Mouse (Mus musculus) lung, embryonic 16.5 days (tissue): Measurements from ENCODE around the gene Fbll1. TPM values are rescaled to one million over a fixed set of nuclear protein-coding genes. Genes with fewer than 3 reads are reported as not detected.
"Not testable (repeated sequence)": the region's sequence is repeated elsewhere in the genome, so short reads cannot be mapped to it uniquely, and the experiment has no call there.

Experiments used
- ATAC-seq: fragments of 200-750 bp; cut with Nextera tagmentation; 2 replicates; pipeline ENCODE4 v1.8.0; 2017; ENCODE audit warnings: low read depth, mild to moderate bottlenecking, moderate library complexity
- H3K27ac ChIP-seq: fragments of 300-500 bp; sonication (generic); 2 replicates; pipeline ENCODE4 v1.5.1; 2014; ENCODE audit warnings: mild to moderate bottlenecking, control low read depth, low read length
- H3K27me3 ChIP-seq: fragments of 300-500 bp; sonication (generic); 2 replicates; pipeline ENCODE4 v1.6.1; 2014; ENCODE audit warnings: low read depth, low read length, mixed read lengths; ENCODE audit not compliant: control insufficient read depth, insufficient read depth
- H3K36me3 ChIP-seq: fragments of 300-500 bp; sonication (generic); 2 replicates; pipeline ENCODE4 v1.6.1; 2014; ENCODE audit warnings: low read length; ENCODE audit not compliant: control insufficient read depth, insufficient read depth
- H3K4me1 ChIP-seq: fragments of 300-500 bp; sonication (generic); replicated peaks from 2 replicates; pipeline ENCODE4 v1.6.1; 2014; ENCODE audit warnings: low read length, mixed read lengths; ENCODE audit not compliant: control insufficient read depth, insufficient read depth
- H3K4me2 ChIP-seq: fragments of 300-500 bp; sonication (generic); 2 replicates; pipeline ENCODE4 v1.6.1; 2014; ENCODE audit warnings: low read depth, low read length, control low read depth
- H3K4me3 ChIP-seq: fragments of 300-500 bp; sonication (generic); 2 replicates; pipeline ENCODE4 v1.5.1; 2014; ENCODE audit warnings: mild to moderate bottlenecking, low read length, control low read depth
- H3K9ac ChIP-seq: fragments of 300-500 bp; sonication (generic); 2 replicates; pipeline ENCODE4 v1.6.1; 2014; ENCODE audit warnings: low read length, control low read depth
- H3K9me3 ChIP-seq: fragments of 300-500 bp; sonication (generic); 2 replicates; pipeline ENCODE4 v1.6.1; 2016; ENCODE audit warnings: low read length; ENCODE audit not compliant: control insufficient read depth
- whole genome bisulfite sequencing: fragments of 180-500 bp; shearing (Covaris S2); extraction: QIAGEN DNeasy Blood & Tissue Kit; methylation state at CpG from one replicate; pipeline ENCODE4 v1.1.7; 2014; 5-methylcytosine and 5-hydroxymethylcytosine counted together
- polyA plus RNA-seq: library from polyadenylated mRNA; unstranded; fragments of >200 nt; fragmentation: Nextera tagmentation; extraction: Ambion mirVana; gene quantifications from 2 replicates; pipeline ENCODE4 v1.2.1, GENCODE M21; 2015

The Fbll1 gene
- polyA plus RNA-seq = not detected in 2 replicates

- 17% methylated on average over 11 of the region's 11 CpGs for WGBS
- ATAC-seq = peak; percentile 68; the same call in 1 of the 2 replicates
Observed at GRCm38 (mm10) chr11:35798874-35799273, at the start of gene Fbll1. Gene Fbll1 (minus strand): TSS chr11:35798884.

DNA sequence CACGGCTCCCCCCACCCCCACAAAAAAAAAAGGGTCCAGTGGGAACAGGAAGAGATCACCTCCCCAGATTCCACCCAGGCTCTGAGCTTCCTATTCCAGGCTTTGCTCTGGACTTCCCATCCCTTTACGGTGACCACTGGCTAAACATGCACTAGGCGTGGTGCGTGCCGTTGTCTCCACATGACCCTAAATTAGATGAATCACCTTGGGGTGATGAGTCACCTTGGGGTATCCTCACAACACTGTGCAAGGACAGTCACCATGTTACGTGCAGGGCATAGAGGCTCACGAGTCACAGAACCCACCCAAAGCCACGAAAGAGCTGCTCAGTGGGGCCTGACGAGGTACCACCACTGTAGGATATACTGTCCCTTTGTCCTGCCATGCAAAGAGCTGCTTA, 45.6 kb upstream of the Fbll1 start:
- Histone ChIP-seq H3K4me1 (no peaks in the 10 kb centered on the region), H3K27ac (no peak overlapping the region), H3K9me3 (no peaks in the 10 kb centered on the region), H3K4me3 (no peak overlapping the region), H3K4me2 (no peak overlapping the region), H3K27me3 (no peaks in the 10 kb centered on the region), H3K36me3 (peaks cover 5% of the 10 kb centered on the region), H3K9ac (no peak overlapping the region)
- ATAC-seq = no peak
- 85% methylated on average over 9 of the region's 9 CpGs for WGBS

More at GRCm38 (mm10) chr11:35798874-35799273, at the start of gene Fbll1:
- no peaks in the 10 kb centered on the region for H3K9me3 ChIP-seq
- H3K36me3 ChIP-seq = no peaks in the 10 kb centered on the region
- H3K9ac ChIP-seq = no peak within 1 kb of the TSS
- peak within 1 kb of the TSS; percentile 50 for H3K4me2 ChIP-seq
- no peaks in the 10 kb centered on the region; the same call in 1 of the 2 replicates for H3K4me1 ChIP-seq
- H3K4me3 ChIP-seq = peak within 1 kb of the TSS; percentile 31
- H3K27ac ChIP-seq = no peak within 1 kb of the TSS
- H3K27me3 ChIP-seq = peaks cover 45% of the 10 kb centered on the region

- H3K36me3 ChIP-seq, ATAC-seq, H3K4me3 ChIP-seq, H3K9me3 ChIP-seq, H3K27ac ChIP-seq, H3K9ac ChIP-seq, H3K4me1 ChIP-seq, H3K27me3 ChIP-seq, H3K4me2 ChIP-seq: not testable (repeated sequence)
- 77% methylated on average over 4 of the region's 4 CpGs for WGBS
Observed at GRCm38 (mm10) chr11:35842560-35842959, 43.9 kb upstream of the Fbll1 start.

DNA sequence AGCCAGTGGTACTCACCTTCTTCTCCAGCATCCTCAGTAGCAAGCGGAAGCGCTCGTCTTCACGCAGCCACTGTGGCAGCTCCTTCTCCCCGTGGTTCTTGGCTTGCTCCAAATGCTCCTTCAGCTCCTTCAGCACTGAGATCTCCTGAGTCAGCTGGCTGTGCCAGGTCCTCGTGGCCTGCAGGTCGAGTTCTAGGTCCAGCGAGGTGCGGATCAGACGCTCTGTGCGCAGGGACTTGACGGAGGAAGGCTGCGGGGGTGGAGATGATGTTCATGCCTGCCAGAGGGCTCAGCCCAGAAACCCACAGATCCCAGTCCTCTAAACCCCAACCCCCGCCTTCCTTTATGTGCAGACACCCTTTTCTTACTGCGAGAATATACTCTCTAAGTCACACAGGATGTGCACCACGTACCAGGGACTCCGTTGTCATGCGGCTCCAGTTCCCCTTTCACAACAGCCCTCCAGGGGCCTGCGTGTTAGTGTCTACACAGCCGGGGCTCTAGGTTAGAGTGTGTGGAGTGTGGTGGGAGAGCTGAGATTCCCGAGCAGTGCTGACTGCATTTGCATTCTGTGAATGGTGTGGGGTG, 43.1 kb upstream of the Fbll1 start:
- Histone ChIP-seq H3K9ac (no peak overlapping the region), H3K9me3 (no peaks in the 10 kb centered on the region), H3K4me2 (no peak overlapping the region), H3K4me1 (peaks cover 3% of the 10 kb centered on the region; the same call in 1 of the 2 replicates), H3K36me3 (peaks cover 5% of the 10 kb centered on the region), H3K27me3 (no peaks in the 10 kb centered on the region), H3K27ac (no peak overlapping the region), H3K4me3 (no peak overlapping the region)
- ATAC-seq = no peak
- 88% methylated on average over 21 of the region's 21 CpGs for WGBS

DNA sequence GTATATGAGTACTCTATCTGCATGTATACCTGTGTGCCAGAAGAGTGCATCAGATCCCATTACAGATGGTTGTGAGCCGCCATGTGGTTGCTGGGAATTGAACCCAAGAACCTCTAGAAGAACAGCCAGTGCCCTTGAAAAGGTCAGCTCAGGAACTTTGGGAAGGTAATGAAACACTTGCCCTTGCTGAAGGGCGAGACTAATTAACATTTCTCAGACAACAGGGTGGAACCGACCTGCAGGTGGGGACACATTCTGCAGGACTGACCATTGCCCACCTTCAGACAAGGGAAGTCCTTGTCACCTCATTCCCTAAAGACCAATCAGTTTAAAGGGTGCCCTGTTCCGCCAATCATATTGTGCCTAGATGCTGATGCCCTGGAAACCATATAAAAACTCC, 42.1 kb upstream of the Fbll1 start:
- not testable (repeated sequence) for H3K4me3 ChIP-seq, H3K27ac ChIP-seq, H3K9me3 ChIP-seq, H3K36me3 ChIP-seq, H3K4me1 ChIP-seq, H3K4me2 ChIP-seq, ATAC-seq, H3K27me3 ChIP-seq, H3K9ac ChIP-seq
- WGBS = 82% methylated on average over 4 of the region's 4 CpGs

DNA sequence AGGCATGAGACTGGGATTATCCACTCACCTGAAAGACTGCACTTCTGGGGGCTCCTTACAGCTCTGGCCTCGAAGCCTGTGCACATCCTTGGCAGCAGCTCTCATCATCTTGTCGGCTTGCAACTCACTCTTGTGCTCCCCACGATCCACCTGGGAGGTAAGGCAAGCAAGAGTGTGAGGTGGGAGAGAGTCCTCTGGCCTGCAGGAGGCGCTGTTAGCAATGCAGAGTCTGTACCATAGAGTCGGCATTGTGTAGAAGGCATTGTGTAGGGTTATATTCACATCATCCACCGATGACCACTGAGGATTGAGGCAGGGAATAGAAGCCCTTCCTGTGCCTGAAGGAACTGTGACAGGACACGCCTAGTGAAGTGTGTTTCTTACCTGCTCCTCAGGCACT, 41.6 kb upstream of the Fbll1 start:
- Histone ChIP-seq H3K36me3 (peaks cover 5% of the 10 kb centered on the region), H3K27ac (no peak overlapping the region), H3K4me3 (no peak overlapping the region), H3K9me3 (no peaks in the 10 kb centered on the region), H3K27me3 (no peaks in the 10 kb centered on the region), H3K4me2 (no peak overlapping the region), H3K4me1 (peaks cover 3% of the 10 kb centered on the region; the same call in 1 of the 2 replicates), H3K9ac (no peak overlapping the region)
- no peak for ATAC-seq
- WGBS = 79% methylated on average over 7 of the region's 7 CpGs

GRCm38 (mm10) chr11:35838345-35839338, 40.0 kb upstream of the Fbll1 start:
- peak; percentile 92 for ATAC-seq
- 25% methylated on average over 28 of the region's 28 CpGs for WGBS
- Histone ChIP-seq H3K4me3 (peak overlapping the region; percentile 42), H3K4me2 (peak overlapping the region; percentile 58), H3K27ac (no peak overlapping the region; the same call in 1 of the 2 replicates), H3K4me1 (peaks cover 4% of the 10 kb centered on the region), H3K27me3 (no peaks in the 10 kb centered on the region), H3K9me3 (no peaks in the 10 kb centered on the region), H3K9ac (peak overlapping the region; percentile 52), H3K36me3 (peaks cover 5% of the 10 kb centered on the region)

GRCm38 (mm10) chr11:35837156-35838126, 38.8 kb upstream of the Fbll1 start:
- Histone ChIP-seq H3K4me2 (peak overlapping the region; percentile 58), H3K27ac (no peak overlapping the region)
- WGBS = 70% methylated on average over 5 of the region's 5 CpGs

More at GRCm38 (mm10) chr11:35837156-35838126, 38.8 kb upstream of the Fbll1 start:
- Histone ChIP-seq H3K4me1 (peaks cover 11% of the 10 kb centered on the region), H3K9ac (peak overlapping the region; percentile 52; the same call in 1 of the 2 replicates), H3K4me3 (0 out of 2 replicates have a peak overlapping the region, but pooled peaks have one; percentile 42), H3K9me3 (no peaks in the 10 kb centered on the region), H3K27me3 (no peaks in the 10 kb centered on the region), H3K36me3 (no peaks in the 10 kb centered on the region; the same call in 1 of the 2 replicates)
- no peak for ATAC-seq
